Mouse (Mus musculus): Measurements from ENCODE around the gene Serf2. TPM values are rescaled to one million over a fixed set of nuclear protein-coding genes. Genes with fewer than 3 reads are reported as not detected.

Gene Serf2
- polyA plus RNA-seq, 1 experiment: 208 TPM

DNA sequence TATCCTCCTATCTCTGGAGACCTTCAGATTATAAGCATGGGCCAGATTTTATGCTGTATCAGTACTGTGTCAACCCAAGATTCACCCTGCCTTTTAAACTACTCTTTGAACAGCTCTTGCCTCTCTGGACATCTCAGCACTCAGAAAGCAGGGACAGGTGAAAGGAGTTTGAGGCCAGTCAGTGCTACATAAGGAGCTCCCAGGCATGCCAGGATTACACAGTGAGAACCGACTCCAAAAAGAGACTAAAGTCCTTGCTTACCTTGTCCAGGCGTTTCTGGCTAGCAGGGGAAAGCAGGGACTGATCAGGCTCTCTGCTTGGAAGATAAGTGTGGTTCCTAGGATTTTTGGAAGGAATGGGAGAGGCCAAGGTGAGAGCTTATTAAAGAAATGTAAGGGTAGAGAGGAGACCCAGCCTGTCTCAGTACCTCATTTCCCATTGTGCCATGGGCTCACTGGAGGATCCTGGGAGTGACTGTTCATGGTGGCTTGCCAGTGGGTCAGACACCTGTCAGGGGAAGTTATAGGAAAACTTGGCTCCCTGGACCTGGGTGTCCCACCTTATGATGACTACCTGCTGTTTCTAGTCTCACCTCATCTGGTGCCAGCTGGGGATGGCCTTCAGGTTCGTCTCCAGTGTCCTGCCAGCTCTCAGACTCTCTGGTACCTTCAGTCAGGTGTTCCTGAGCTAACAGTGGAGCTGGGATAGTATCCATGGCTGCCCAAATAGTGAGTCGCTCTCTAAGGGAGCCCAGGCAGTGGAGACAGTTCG is 8.0 kb upstream of the Serf2 start:
- H3K4me3 ChIP-seq (ENCODE audit: control insufficient read depth, low read depth, low read length): no peak overlapping the region

DNA sequence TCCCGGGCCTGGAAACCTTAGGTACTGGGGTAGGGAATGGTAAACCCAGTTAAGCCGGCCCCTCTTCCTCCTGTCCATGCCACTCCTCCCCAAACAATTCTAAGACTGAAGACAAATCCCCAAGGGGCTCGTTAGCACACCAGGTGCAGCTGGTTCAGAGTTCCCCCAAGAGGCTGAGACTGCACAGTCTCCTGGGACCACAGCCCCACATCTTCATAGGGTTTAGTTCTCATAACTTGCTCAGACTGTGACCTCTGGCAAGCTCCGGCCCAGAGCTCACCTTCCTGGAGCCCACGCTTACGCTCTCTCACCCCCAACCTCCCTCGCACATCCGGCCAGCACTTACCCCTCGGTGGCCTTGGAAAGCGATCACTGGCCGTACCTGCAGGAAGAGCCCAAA is 7.2 kb upstream of the Serf2 start:
- H3K36me3 ChIP-seq (ENCODE audit: control insufficient read depth, insufficient read depth, low read length): no peaks in the 10 kb centered on the region
- peaks cover 8% of the 10 kb centered on the region for H3K4me1 ChIP-seq (ENCODE audit: control insufficient read depth, insufficient read depth, low read length)
- H3K27ac ChIP-seq (ENCODE audit: control insufficient read depth, insufficient read depth, low read depth, low read length): no peak overlapping the region
- peak overlapping the region; percentile 64; the same call in 1 of the 2 replicates for H3K4me3 ChIP-seq (ENCODE audit: control insufficient read depth, low read depth, low read length)
- no peak for TF ChIP-seq POLR2A (IDR thresholded peaks at IDR 0.05; ENCODE audit: control insufficient read depth, low read depth, low read length)
- TF ChIP-seq CTCF (IDR thresholded peaks at IDR 0.05; ENCODE audit: control insufficient read depth, insufficient read depth, insufficient replicate concordance, low read depth, low read length): no peak
- H3K27me3 ChIP-seq (ENCODE audit: control insufficient read depth, insufficient read depth, low read length): no peaks in the 10 kb centered on the region

More for the DNA sequence above, 8.0 kb upstream of the Serf2 start:
- no peaks in the 10 kb centered on the region for H3K27me3 ChIP-seq (ENCODE audit: control insufficient read depth, insufficient read depth, low read length)
- no peak for TF ChIP-seq CTCF (IDR thresholded peaks at IDR 0.05; ENCODE audit: control insufficient read depth, insufficient read depth, insufficient replicate concordance, low read depth, low read length)
- TF ChIP-seq POLR2A (IDR thresholded peaks at IDR 0.05; ENCODE audit: control insufficient read depth, low read depth, low read length): no peak
- H3K4me1 ChIP-seq (ENCODE audit: control insufficient read depth, insufficient read depth, low read length): peaks cover 5% of the 10 kb centered on the region
- H3K27ac ChIP-seq (ENCODE audit: control insufficient read depth, insufficient read depth, low read depth, low read length): no peak overlapping the region
- H3K36me3 ChIP-seq (ENCODE audit: control insufficient read depth, insufficient read depth, low read length): no peaks in the 10 kb centered on the region

DNA sequence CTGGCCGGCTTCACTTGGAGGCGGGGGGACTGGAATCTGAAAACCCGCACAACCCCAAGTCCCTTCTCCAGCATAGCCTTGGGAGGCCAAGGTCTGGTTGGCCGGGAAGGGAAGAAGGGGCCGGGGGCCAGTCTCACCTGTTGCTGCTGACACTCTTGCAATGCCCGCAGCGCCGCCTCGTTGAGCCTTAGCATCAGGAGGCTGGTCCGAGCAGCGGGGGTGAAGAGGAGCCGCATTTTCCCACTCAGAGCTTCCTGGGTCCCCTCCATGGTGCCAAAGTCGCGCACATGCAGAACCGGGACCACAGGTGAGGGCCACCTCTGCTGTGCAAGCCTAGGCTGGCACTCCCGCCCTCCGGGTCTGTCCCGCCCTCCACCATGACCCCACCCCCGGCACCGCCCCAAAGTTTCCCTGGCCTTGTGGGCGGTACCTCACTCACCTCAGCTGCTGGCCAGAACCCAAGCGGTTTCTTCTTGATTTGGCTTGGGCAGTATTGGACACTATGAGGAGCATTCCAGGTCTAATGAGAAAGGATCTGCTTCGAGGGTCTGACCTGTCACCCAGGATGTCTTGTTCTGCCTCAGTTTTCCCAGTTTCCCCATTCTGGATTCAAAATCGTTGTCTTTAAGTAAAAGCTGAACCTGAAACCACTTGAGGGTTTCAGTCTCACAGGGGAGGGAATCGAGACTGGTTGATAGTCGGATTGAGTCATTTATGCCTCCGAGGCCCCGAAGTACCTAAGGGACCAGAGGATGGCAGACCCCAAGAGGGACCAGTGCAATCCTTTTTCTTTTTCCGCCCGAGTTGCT is 6.5 kb upstream of the Serf2 start:
- Histone ChIP-seq H3K27ac (ENCODE audit: control insufficient read depth, insufficient read depth, low read depth, low read length) (no peak overlapping the region), H3K4me1 (ENCODE audit: control insufficient read depth, insufficient read depth, low read length) (peaks cover 8% of the 10 kb centered on the region), H3K4me3 (ENCODE audit: control insufficient read depth, low read depth, low read length) (peak overlapping the region; percentile 64), H3K27me3 (ENCODE audit: control insufficient read depth, insufficient read depth, low read length) (no peaks in the 10 kb centered on the region), H3K36me3 (ENCODE audit: control insufficient read depth, insufficient read depth, low read length) (no peaks in the 10 kb centered on the region)
- TF ChIP-seq POLR2A (IDR thresholded peaks at IDR 0.05; ENCODE audit: control insufficient read depth, low read depth, low read length) (no peak), CTCF (IDR thresholded peaks at IDR 0.05; ENCODE audit: control insufficient read depth, insufficient read depth, insufficient replicate concordance, low read depth, low read length) (no peak)

DNA sequence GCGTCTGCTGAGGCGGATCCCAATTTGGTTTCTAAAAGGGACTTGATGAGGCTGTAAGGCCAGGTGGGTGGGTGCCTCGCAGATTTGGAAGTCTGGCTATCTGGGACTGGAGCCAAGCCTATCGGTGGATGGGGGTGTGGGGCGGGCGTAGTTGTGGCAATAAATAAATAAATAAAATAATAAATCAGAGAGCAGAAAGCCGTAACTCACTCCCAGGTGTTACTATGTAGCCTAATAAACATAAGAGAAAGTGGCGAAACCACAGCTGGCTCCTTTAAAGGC is 6.0 kb upstream of the Serf2 start:
- H3K4me1 ChIP-seq (ENCODE audit: control insufficient read depth, insufficient read depth, low read length): peaks cover 12% of the 10 kb centered on the region
- H3K36me3 ChIP-seq (ENCODE audit: control insufficient read depth, insufficient read depth, low read length): no peaks in the 10 kb centered on the region
- H3K27ac ChIP-seq (ENCODE audit: control insufficient read depth, insufficient read depth, low read depth, low read length): no peak overlapping the region
- TF ChIP-seq POLR2A (IDR thresholded peaks at IDR 0.05; ENCODE audit: control insufficient read depth, low read depth, low read length) (no peak), CTCF (IDR thresholded peaks at IDR 0.05; ENCODE audit: control insufficient read depth, insufficient read depth, insufficient replicate concordance, low read depth, low read length) (no peak)
- H3K4me3 ChIP-seq (ENCODE audit: control insufficient read depth, low read depth, low read length): no peak overlapping the region; the same call in 1 of the 2 replicates
- no peaks in the 10 kb centered on the region for H3K27me3 ChIP-seq (ENCODE audit: control insufficient read depth, insufficient read depth, low read length)

DNA sequence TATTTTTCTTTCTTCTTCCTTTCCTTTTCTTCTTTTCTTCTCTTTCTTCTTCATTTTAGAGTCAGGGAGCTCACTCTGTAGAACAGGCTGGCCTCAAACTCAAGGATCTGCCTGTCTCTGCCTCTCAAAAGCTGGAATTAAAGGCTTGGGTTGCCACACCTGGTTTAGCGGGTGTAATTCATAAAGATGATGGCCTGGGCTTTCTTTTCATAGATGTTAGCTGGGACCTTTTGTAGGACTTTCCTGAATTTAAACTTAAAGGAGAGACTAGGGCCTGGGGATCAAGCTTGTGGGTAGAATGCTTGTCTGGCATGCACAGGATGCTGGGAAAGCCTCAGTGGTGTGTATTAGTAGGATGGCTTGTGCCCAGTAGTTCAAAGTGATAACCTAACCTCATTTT is 4.8 kb upstream of the Serf2 start, which contains the start of gene Ell3:
Gene Ell3 (minus strand): TSS at position 101 of the 400 bp plus-strand sequence.
- peaks cover 12% of the 10 kb centered on the region for H3K4me1 ChIP-seq (ENCODE audit: control insufficient read depth, insufficient read depth, low read length)
- no peak within 1 kb of the TSS for H3K27ac ChIP-seq (ENCODE audit: control insufficient read depth, insufficient read depth, low read depth, low read length)
- TF ChIP-seq CTCF (IDR thresholded peaks at IDR 0.05; ENCODE audit: control insufficient read depth, insufficient read depth, insufficient replicate concordance, low read depth, low read length): no peak
- no peak for TF ChIP-seq POLR2A (IDR thresholded peaks at IDR 0.05; ENCODE audit: control insufficient read depth, low read depth, low read length)
- no peaks in the 10 kb centered on the region for H3K27me3 ChIP-seq (ENCODE audit: control insufficient read depth, insufficient read depth, low read length)
- H3K36me3 ChIP-seq (ENCODE audit: control insufficient read depth, insufficient read depth, low read length): no peaks in the 10 kb centered on the region
- H3K4me3 ChIP-seq (ENCODE audit: control insufficient read depth, low read depth, low read length): no peak within 1 kb of the TSS

DNA sequence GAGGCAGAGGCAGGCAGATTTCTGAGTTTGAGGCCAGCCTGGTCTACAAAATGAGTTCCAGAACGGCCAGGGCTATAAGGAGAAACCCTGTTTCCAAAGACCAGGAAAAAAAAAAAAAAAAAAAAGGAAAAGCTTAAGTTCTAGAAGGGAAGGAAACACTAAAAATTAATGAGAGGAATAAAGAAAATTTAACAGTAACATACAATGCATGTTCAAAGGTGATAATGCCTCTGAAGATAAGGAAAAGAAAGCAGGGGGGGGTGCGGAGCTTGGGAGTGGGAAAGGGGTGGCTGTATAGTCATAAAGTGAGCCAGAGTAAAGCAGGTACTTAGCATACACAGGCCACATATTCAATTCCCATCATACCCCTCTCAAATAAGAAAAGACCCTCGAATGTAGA is 3.9 kb upstream of the Serf2 start:
- no peak overlapping the region for H3K4me3 ChIP-seq (ENCODE audit: control insufficient read depth, low read depth, low read length)
- TF ChIP-seq POLR2A (IDR thresholded peaks at IDR 0.05; ENCODE audit: control insufficient read depth, low read depth, low read length) (no peak), CTCF (IDR thresholded peaks at IDR 0.05; ENCODE audit: control insufficient read depth, insufficient read depth, insufficient replicate concordance, low read depth, low read length) (no peak)
- no peak overlapping the region for H3K27ac ChIP-seq (ENCODE audit: control insufficient read depth, insufficient read depth, low read depth, low read length)
- no peaks in the 10 kb centered on the region for H3K36me3 ChIP-seq (ENCODE audit: control insufficient read depth, insufficient read depth, low read length)
- H3K27me3 ChIP-seq (ENCODE audit: control insufficient read depth, insufficient read depth, low read length): no peaks in the 10 kb centered on the region
- peaks cover 13% of the 10 kb centered on the region for H3K4me1 ChIP-seq (ENCODE audit: control insufficient read depth, insufficient read depth, low read length)

DNA sequence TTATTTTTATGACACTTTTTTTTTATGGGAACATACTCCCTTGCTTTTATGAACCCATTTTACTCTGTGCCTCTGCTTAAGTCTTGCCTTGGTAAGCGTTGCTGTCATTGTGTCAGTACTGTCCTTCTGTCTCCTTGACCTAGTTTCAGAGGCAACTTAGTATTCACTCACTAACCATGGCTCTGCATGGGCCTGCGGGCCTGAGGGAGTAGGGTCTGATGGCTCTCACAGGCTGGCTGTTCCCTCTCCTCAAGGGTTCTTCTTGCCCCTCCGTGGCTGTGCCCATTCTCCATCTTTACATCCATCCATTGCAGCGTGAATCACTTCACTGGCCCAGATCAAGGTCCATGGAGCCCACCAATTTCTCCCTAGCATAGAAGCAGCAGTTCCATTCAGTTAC is 2.5 kb upstream of the Serf2 start:
- H3K36me3 ChIP-seq (ENCODE audit: control insufficient read depth, insufficient read depth, low read length): peaks cover 2% of the 10 kb centered on the region
- peak overlapping the region; percentile 14 for H3K4me3 ChIP-seq (ENCODE audit: control insufficient read depth, low read depth, low read length)
- H3K27me3 ChIP-seq (ENCODE audit: control insufficient read depth, insufficient read depth, low read length): no peaks in the 10 kb centered on the region
- TF ChIP-seq POLR2A (IDR thresholded peaks at IDR 0.05; ENCODE audit: control insufficient read depth, low read depth, low read length) (no peak), CTCF (IDR thresholded peaks at IDR 0.05; ENCODE audit: control insufficient read depth, insufficient read depth, insufficient replicate concordance, low read depth, low read length) (no peak)
- no peak overlapping the region for H3K27ac ChIP-seq (ENCODE audit: control insufficient read depth, insufficient read depth, low read depth, low read length)
- H3K4me1 ChIP-seq (ENCODE audit: control insufficient read depth, insufficient read depth, low read length): peaks cover 14% of the 10 kb centered on the region

Data from testis, adult 2 months (tissue).